Mouse (Mus musculus) CH12.LX (cell line): Measurements from ENCODE around the gene 4931406P16Rik. TPM values are rescaled to one million over a fixed set of nuclear protein-coding genes. Genes with fewer than 3 reads are reported as not detected.
A peak's percentile ranks its signal among the peaks of the same experiment; 100 is the strongest.

ENCODE experiments used
- DNase-seq: peaks from one replicate; pipeline ENCODE4 v3.0.0-alpha.2; 2013; ENCODE audit errors: extremely low read depth
- H3K27ac ChIP-seq: 2 replicates; pipeline ENCODE4 v1.5.1; 2012; ENCODE audit warnings: low read depth, mild to moderate bottlenecking, control low read depth, moderate library complexity; ENCODE audit not compliant: insufficient read depth
- H3K27me3 ChIP-seq: replicated peaks from 2 replicates; pipeline ENCODE3; 2012; ENCODE audit warnings: inconsistent platforms
- H3K36me3 ChIP-seq, 2 experiments: replicated peaks in 1 of 2; 2 replicates each; pipeline versions ENCODE3 to v1.6.1; 2012; ENCODE audit warnings: inconsistent platforms in 1 of 2, low read length in 1 of 2, mild to moderate bottlenecking in 1 of 2, mixed read lengths in 1 of 2, moderate library complexity in 1 of 2; ENCODE audit not compliant: control insufficient read depth in 1 of 2, insufficient read depth in 1 of 2
- H3K4me1 ChIP-seq, 2 experiments: 2 replicates each; pipeline ENCODE4 v1.6.1; 2012; ENCODE audit warnings: inconsistent platforms in 1 of 2, moderate library complexity in 1 of 2; ENCODE audit not compliant: insufficient read depth in 2 of 2, control insufficient read depth in 1 of 2
- H3K4me2 ChIP-seq: 2 replicates; pipeline ENCODE4 v1.6.1; 2012; ENCODE audit warnings: low read depth, mild to moderate bottlenecking, control low read depth; ENCODE audit not compliant: poor library complexity, insufficient read depth, severe bottlenecking
- H3K4me3 ChIP-seq, 3 experiments: fragments of 150-350 bp in 1 of 3; sonication (generic) in 1 of 3; replicated peaks in 1 of 3; 2 replicates each; pipeline versions ENCODE3 to v1.5.1; 2011 to 2012; ENCODE audit warnings: low read depth in 2 of 3, low read length in 2 of 3, mild to moderate bottlenecking in 2 of 3, moderate library complexity in 2 of 3, control low read depth in 1 of 3, improper control_type of control experiment in 1 of 3, inconsistent platforms in 1 of 3, mixed read lengths in 1 of 3; ENCODE audit not compliant: poor library complexity in 1 of 3
- H3K79me2 ChIP-seq: replicated peaks from 2 replicates; pipeline ENCODE4 v1.6.1; 2012; ENCODE audit warnings: mild to moderate bottlenecking, moderate library complexity; ENCODE audit not compliant: control insufficient read depth, poor library complexity, insufficient read depth, severe bottlenecking; ENCODE audit errors: extremely low read depth
- H3K9ac ChIP-seq: 2 replicates; pipeline ENCODE4 v1.6.1; 2012; ENCODE audit warnings: low read depth, mild to moderate bottlenecking, control low read depth, moderate library complexity; ENCODE audit not compliant: insufficient read depth
- H3K9me3 ChIP-seq: replicated peaks from 2 replicates; pipeline ENCODE3; 2012; ENCODE audit warnings: low read length, inconsistent platforms, mixed read lengths
- BHLHE40 ChIP-seq: IDR thresholded peaks from 2 replicates; pipeline ENCODE4 v1.6.1; 2011; ENCODE audit warnings: mild to moderate bottlenecking, low read depth, low read length, improper control_type of control experiment
- ELF1 ChIP-seq: IDR thresholded peaks from 2 replicates; pipeline ENCODE4 v1.6.1; 2014; ENCODE audit warnings: low read depth, mild to moderate bottlenecking, inconsistent platforms, low read length, improper control_type of control experiment
- HCFC1 ChIP-seq: IDR thresholded peaks from 2 replicates; pipeline ENCODE4 v1.6.1; 2012; ENCODE audit warnings: low read depth, mild to moderate bottlenecking, inconsistent platforms, low read length, improper control_type of control experiment
- JUN ChIP-seq: IDR thresholded peaks from 2 replicates; pipeline ENCODE4 v1.6.1; 2011; ENCODE audit warnings: low read depth, mild to moderate bottlenecking, low read length, improper control_type of control experiment, moderate library complexity; ENCODE audit not compliant: insufficient read depth
- JUND ChIP-seq: conservative IDR thresholded peaks from 2 replicates; pipeline ENCODE4 v1.6.1; 2011; ENCODE audit warnings: low read depth, low read length, improper control_type of control experiment
- KAT2A ChIP-seq: IDR thresholded peaks from 2 replicates; pipeline ENCODE4 v1.6.1; 2012; ENCODE audit warnings: low read length, improper control_type of control experiment, inconsistent platforms; ENCODE audit not compliant: insufficient replicate concordance
- MAX ChIP-seq: IDR thresholded peaks from 2 replicates; pipeline ENCODE4 v1.6.1; 2011; ENCODE audit warnings: low read length, improper control_type of control experiment
- MEF2A ChIP-seq: IDR thresholded peaks from 2 replicates; pipeline ENCODE4 v1.6.1; 2014; ENCODE audit warnings: low read depth, mild to moderate bottlenecking, inconsistent platforms, low read length, improper control_type of control experiment, borderline replicate concordance
- MXI1 ChIP-seq: IDR thresholded peaks from 2 replicates; pipeline ENCODE4 v1.6.1; 2011; ENCODE audit warnings: mild to moderate bottlenecking, low read depth, low read length, improper control_type of control experiment
- MYC ChIP-seq: IDR thresholded peaks from 2 replicates; pipeline ENCODE4 v1.6.1; 2011; ENCODE audit warnings: low read depth, mild to moderate bottlenecking, improper control_type of control experiment, low read length
- NELFE ChIP-seq: IDR thresholded peaks from 2 replicates; pipeline ENCODE4 v1.6.1; 2011; ENCODE audit warnings: low read depth, low read length, improper control_type of control experiment
- RAD21 ChIP-seq: IDR thresholded peaks from 2 replicates; pipeline ENCODE4 v1.6.1; 2011; ENCODE audit warnings: low read depth, mild to moderate bottlenecking, low read length, improper control_type of control experiment, moderate library complexity
- RCOR1 ChIP-seq: conservative IDR thresholded peaks from 2 replicates; pipeline ENCODE4 v1.6.1; 2012; ENCODE audit warnings: low read depth, mild to moderate bottlenecking, inconsistent platforms, low read length, improper control_type of control experiment
- SIN3A ChIP-seq: IDR thresholded peaks from 2 replicates; pipeline ENCODE4 v1.6.1; 2012; ENCODE audit warnings: low read length, improper control_type of control experiment, inconsistent platforms
- SMC3 ChIP-seq: IDR thresholded peaks from 2 replicates; pipeline ENCODE4 v1.6.1; 2011; ENCODE audit warnings: low read depth, low read length, improper control_type of control experiment
- TCF12 ChIP-seq: IDR thresholded peaks from 2 replicates; pipeline ENCODE4 v1.6.1; 2014; ENCODE audit warnings: low read depth, mild to moderate bottlenecking, inconsistent platforms, low read length, improper control_type of control experiment
- UBTF ChIP-seq: IDR thresholded peaks from 2 replicates; pipeline ENCODE4 v1.6.1; 2012; ENCODE audit warnings: low read depth, mild to moderate bottlenecking, inconsistent platforms, low read length, improper control_type of control experiment, moderate library complexity
- dilution Hi-C: fragments of 300-500 bp; cut with MboI; formaldehyde crosslinking; loops from 2 replicates; pipeline ENCODE4 v1.14.3; 2020; ENCODE audit warnings: low sequenced_read_pairs; ENCODE audit not compliant: extremely low pct_unique_long_range_greater_than_20kb, extremely low pct_ligation_motif_present
- in situ Hi-C: fragments of 300-500 bp; cut with MboI; formaldehyde crosslinking; loops from 3 replicates; pipeline ENCODE4 v1.14.3; 2019; ENCODE audit warnings: low sequenced_read_pairs, low pct_ligation_motif_present, low pct_unique_long_range_greater_than_20kb, mixed read lengths
- polyA plus RNA-seq: library from polyadenylated mRNA; unstranded; fragments of >175 nt; gene quantifications from 2 replicates; pipeline ENCODE4 v1.2.1, GENCODE M21; 2012; ENCODE audit warnings: low read depth; ENCODE audit not compliant: insufficient read length
- total RNA-seq, 2 experiments: library from RNA; depleted of rRNA; stranded (reverse); fragments of 300-350 nt in 1 of 2; fragments of >200 nt in 1 of 2; gene quantifications; 2 replicates each; pipeline ENCODE4 v1.2.3; 2012 to 2014

The 4931406P16Rik gene
- total and polyA plus RNA-seq, 3 experiments = 10.0 to 15.6 (median 11.7) TPM

DNA sequence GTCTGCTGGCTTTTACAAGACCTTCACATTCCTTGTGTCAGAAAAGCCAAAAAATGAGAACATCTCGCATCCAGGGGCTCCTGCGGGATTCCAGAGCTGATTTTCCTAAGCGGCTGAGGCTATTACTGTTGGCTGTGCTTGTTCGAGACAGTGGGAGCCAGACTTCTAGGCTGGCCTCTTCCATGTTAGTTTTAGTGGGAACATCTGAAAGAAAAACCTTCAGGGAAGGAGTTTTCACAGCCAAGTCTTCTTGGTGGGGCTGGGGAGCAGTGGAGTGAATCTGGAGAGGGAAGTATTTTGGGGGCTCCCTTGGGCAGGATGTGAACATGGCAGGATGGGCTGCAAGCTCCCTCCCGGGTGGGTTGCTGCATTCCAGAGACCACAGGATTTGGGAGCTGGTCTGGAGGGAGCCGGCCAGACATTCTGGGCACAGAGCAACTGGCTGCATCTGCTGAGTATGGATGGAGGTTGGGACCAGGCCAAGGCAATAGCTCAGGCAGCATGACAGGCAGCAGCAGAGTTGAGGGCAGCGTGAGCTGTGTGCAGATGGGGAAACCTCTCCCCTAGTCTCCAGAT is 4.6 kb upstream of the 4931406P16Rik start:
- H3K9ac ChIP-seq = no peak overlapping the region
- H3K27ac ChIP-seq = no peak overlapping the region
- H3K4me2 ChIP-seq = no peak overlapping the region
- in situ Hi-C loops (no loop called here), dilution Hi-C loops (no loop called here)
- DNase-seq = no peak
- H3K4me1 ChIP-seq = peaks cover 9 to 21% of the 10 kb centered on the region in 2 experiments; a peak in 3 of 4 replicates
- H3K4me3 ChIP-seq = no peak overlapping the region
- H3K79me2 ChIP-seq = no peaks in the 10 kb centered on the region
- TF ChIP-seq NELFE = no peak
- TF ChIP-seq MYC = no peak
- TF ChIP-seq BHLHE40 = no peak
- TF ChIP-seq SIN3A = no peak
- TF ChIP-seq RCOR1 = no peak
- TF ChIP-seq MEF2A = no peak
- TF ChIP-seq MXI1 = no peak
- TF ChIP-seq JUN = no peak
- no peak for TF ChIP-seq TCF12
- TF ChIP-seq SMC3 = no peak
- no peak for TF ChIP-seq ELF1
- no peak for TF ChIP-seq MAX
- TF ChIP-seq RAD21 = no peak
- TF ChIP-seq JUND = no peak
- H3K9me3 ChIP-seq = no peaks in the 10 kb centered on the region
- H3K36me3 ChIP-seq = no peaks in the 10 kb centered on the region
- H3K27me3 ChIP-seq = no peaks in the 10 kb centered on the region

DNA sequence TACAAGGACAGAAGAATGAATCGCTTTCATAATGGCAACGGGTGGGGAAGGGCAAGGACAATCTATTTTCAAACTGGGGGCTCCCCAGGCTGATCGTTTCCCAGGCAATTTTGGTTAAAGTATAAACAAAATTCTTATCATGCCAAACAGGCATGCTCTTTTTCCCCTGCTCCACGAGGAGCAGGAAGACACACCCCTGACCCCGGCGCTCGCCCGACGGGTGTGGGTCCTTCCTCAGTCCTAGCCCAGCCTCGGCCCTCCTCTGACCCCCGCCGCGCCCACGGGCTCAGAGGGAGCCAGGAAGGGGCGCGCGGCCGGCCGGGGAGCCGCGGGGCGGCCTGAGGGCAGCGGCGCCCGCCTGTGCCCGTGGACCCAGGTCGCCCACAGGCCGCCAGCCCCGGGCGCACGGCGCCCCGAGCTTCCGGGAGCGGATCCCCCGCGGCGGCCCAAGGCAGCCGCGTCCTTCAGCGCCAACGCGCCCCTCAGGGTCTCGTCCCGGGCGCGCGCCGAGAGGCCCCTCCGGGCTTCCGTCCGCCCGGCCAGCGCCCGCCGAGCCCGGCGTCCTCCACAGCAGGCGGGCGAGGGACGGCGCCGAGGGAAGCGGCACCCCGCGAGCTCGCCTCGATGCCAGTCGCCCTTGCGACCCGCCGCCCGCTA is 437 bp downstream of the 4931406P16Rik start:
- TF ChIP-seq KAT2A = 0 out of 2 replicates have a peak, but pooled peaks have one; percentile 12
- TF ChIP-seq JUND = no peak
- TF ChIP-seq UBTF = peak; percentile 66; the same call in 1 of the 2 replicates
- TF ChIP-seq HCFC1 = no peak
- Histone ChIP-seq H3K79me2 (0 out of 2 replicates have a peak, but pooled peaks cover 4% of the 10 kb centered on the region), H3K27ac (no peak overlapping the region), H3K4me1 (peaks cover 0 to 11% of the 10 kb centered on the region in 2 experiments; a peak in 3 of 4 replicates), H3K4me3 (peak overlapping the region; percentile 65 to 92 (median 83)), H3K9me3 (no peaks in the 10 kb centered on the region), H3K27me3 (no peaks in the 10 kb centered on the region), H3K36me3 (peaks cover 0 to 1% of the 10 kb centered on the region in 2 experiments), H3K9ac (peak overlapping the region; percentile 88), H3K4me2 (peak overlapping the region; percentile 71; the same call in 1 of the 2 replicates)
- no peak for DNase-seq
- in situ Hi-C loops (no loop called here), dilution Hi-C loops (no loop called here)
